Mouse (Mus musculus) midbrain, postnatal 0 days (tissue): ENCODE results near the gene Limd1. TPM values are rescaled to one million over a fixed set of nuclear protein-coding genes. Genes with fewer than 3 reads are reported as not detected.

Source experiments
- ATAC-seq: fragments of 200-750 bp; cut with Nextera tagmentation; 2 replicates; pipeline ENCODE4 v1.8.0; 2017; ENCODE audit warnings: moderate number of reproducible peaks, mild to moderate bottlenecking, moderate TSS enrichment, moderate library complexity; ENCODE audit not compliant: low FRiP score
- DNase-seq: peaks from one replicate; pipeline ENCODE4 v3.0.0-alpha.2; 2015; ENCODE audit warnings: low spot score
- H3K27ac ChIP-seq: fragments of 300-500 bp; sonication (generic); 2 replicates; pipeline ENCODE4 v1.5.1; 2014; ENCODE audit warnings: low read depth, mild to moderate bottlenecking, low read length, mixed read lengths
- H3K27me3 ChIP-seq: fragments of 300-500 bp; sonication (generic); 2 replicates; pipeline ENCODE4 v1.6.1; 2014; ENCODE audit warnings: low read length, control low read depth, mixed read lengths; ENCODE audit not compliant: insufficient read depth
- H3K36me3 ChIP-seq: fragments of 300-500 bp; sonication (generic); 2 replicates; pipeline ENCODE4 v1.6.1; 2014; ENCODE audit warnings: low read length, control low read depth, mixed read lengths; ENCODE audit not compliant: insufficient read depth
- H3K4me1 ChIP-seq: fragments of 300-500 bp; sonication (generic); 2 replicates; pipeline ENCODE4 v1.6.1; 2014; ENCODE audit warnings: mild to moderate bottlenecking, control low read depth, antibody characterized with exemption, low read length, mixed read lengths; ENCODE audit not compliant: insufficient read depth
- H3K4me2 ChIP-seq: fragments of 300-500 bp; sonication (generic); 2 replicates; pipeline ENCODE4 v1.6.1; 2014; ENCODE audit warnings: low read depth, mild to moderate bottlenecking, low read length, mixed read lengths; ENCODE audit not compliant: poor library complexity, severe bottlenecking
- H3K4me3 ChIP-seq: fragments of 300-500 bp; sonication (generic); 2 replicates; pipeline ENCODE4 v1.5.1; 2014; ENCODE audit warnings: low read depth, mild to moderate bottlenecking, low read length, moderate library complexity
- H3K9ac ChIP-seq: fragments of 300-500 bp; sonication (generic); replicated peaks from 2 replicates; pipeline ENCODE4 v1.6.1; 2014; ENCODE audit warnings: mild to moderate bottlenecking, low read length, moderate library complexity, mixed read lengths; ENCODE audit not compliant: poor library complexity, severe bottlenecking
- H3K9me3 ChIP-seq: fragments of 300-500 bp; sonication (generic); 2 replicates; pipeline ENCODE4 v1.6.1; 2016; ENCODE audit warnings: low read length, control low read depth
- CTCF ChIP-seq: IDR thresholded peaks from 2 replicates; pipeline ENCODE4 v1.5.1; 2016; ENCODE audit warnings: antibody characterized with exemption, mild to moderate bottlenecking
- WGBS: fragments of 180-500 bp; shearing (Covaris S2); extraction: QIAGEN DNeasy Blood & Tissue Kit; methylation state at CpG from one replicate; pipeline ENCODE4 v1.1.7; 2014; 5-methylcytosine and 5-hydroxymethylcytosine counted together
- polyA plus RNA-seq: library from polyadenylated mRNA; unstranded; fragments of >200 nt; fragmentation: Nextera tagmentation; extraction: Ambion mirVana; gene quantifications from 2 replicates; pipeline ENCODE4 v1.2.1, GENCODE M21; 2015
- total RNA-seq: library from RNA; depleted of rRNA; stranded (reverse); fragments of >200 nt; gene quantifications from 2 replicates; pipeline ENCODE4 v1.2.3, GENCODE M21; 2014

Limd1 gene
- total and polyA plus RNA-seq, 2 experiments from 2014 or later = 7.9 to 27.5 TPM

DNA sequence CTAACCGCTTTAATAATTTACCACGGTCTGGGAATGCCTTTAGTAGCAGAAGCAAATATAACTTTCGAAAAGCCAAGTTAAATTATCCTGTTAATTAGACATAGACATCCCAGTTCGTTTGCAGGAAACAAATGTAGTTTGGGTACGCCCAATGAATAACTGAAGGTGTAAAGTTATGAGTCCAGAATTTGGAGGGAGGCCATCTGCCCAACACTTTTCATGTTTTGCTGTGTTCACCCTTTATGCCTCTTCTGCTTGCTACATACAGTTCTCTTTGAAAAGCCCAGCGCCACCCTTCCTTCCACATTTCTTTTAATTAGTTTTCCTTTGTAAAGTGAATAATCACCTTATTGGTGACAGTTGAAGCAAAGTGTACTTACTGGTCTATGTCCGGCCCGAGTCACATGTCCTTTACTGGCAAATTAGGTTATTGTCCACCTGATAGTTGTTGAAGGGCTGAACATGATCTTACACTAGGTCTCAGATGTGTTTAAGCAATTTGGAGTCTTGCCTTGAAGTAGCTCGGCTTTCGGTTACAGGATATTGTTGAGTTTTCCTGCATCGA lies 52.1 kb downstream of the Limd1 start:
- ATAC-seq (no peak), DNase-seq (no peak)
- 42% methylated on average over 11 of the region's 11 CpGs for WGBS
- Histone ChIP-seq H3K4me2 (peak overlapping the region; percentile 68), H3K36me3 (peaks cover 3% of the 10 kb centered on the region; the same call in 1 of the 2 replicates), H3K27me3 (no peaks in the 10 kb centered on the region), H3K4me1 (peaks cover 10% of the 10 kb centered on the region), H3K27ac (no peak overlapping the region), H3K9me3 (no peaks in the 10 kb centered on the region), H3K9ac (peak overlapping the region; percentile 94), H3K4me3 (peak overlapping the region; percentile 98)
- no peak for TF ChIP-seq CTCF

DNA sequence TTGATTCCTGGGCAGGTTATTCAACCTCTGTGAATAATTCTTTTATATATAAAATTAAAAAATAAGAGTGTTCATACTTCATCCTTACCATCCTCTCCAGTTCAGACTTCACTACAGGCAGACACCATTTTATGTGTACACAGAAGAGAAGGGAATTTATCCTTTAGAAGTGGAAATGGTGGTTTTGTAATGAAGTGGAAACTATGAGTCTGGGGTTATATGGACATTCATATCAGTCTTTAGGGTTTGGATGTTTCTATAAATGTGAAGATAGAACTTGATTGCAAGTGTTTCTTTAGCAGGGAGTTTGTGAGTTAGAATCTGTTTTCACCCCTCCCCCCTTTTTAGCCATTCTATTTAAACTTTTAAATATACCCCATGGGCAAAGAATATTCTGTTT lies 52.7 kb downstream of the Limd1 start:
- Histone ChIP-seq H3K9ac (no peak overlapping the region), H3K4me3 (peak overlapping the region; percentile 98), H3K27me3 (no peaks in the 10 kb centered on the region), H3K4me2 (peak overlapping the region; percentile 68), H3K4me1 (peaks cover 10% of the 10 kb centered on the region), H3K36me3 (peaks cover 7% of the 10 kb centered on the region; the same call in 1 of the 2 replicates), H3K27ac (no peak overlapping the region), H3K9me3 (no peaks in the 10 kb centered on the region)
- DNase-seq (no peak), ATAC-seq (no peak)
- TF ChIP-seq CTCF = no peak

DNA sequence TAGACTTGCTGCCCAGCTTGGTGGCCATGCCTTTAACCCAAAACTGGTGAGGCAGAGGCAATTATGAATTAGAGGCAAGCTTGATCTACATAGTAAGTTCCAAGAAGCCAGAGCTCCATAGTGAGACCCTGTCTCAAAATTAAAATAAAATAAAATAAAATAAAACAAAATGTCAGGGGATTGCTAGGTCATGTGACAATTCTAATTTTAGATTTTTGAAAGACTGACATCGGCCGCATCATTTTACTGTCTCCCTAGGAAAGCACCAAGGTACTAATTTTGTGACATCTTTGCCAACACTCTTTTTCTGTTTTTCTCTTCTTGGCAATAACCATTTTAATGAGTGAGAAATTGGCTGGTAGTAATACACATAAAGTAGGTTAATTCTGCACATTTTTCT lies 58.1 kb downstream of the Limd1 start:
- no peak overlapping the region for H3K4me2 ChIP-seq
- 90% methylated on average over 2 of the region's 2 CpGs for WGBS
- no peak for TF ChIP-seq CTCF

DNA sequence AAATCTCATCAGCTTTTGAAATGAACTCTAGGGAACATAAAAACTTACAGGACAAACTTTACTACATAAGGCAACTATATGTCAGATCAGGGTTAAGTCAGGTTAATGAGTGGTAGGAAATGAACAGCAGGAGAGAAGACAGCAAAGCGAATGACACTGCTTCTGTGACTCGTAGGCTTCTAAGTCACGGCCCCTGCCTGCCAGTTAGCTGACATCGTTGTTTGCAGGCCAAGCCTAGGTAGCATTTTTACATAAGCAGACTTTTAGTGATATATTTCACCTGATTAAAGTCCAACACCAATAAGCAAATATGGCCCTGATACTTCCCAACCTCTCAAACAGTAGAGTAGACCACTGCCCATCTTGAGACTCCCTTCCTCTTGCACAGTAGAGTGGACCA lies 59.7 kb downstream of the Limd1 start:
- no peak for TF ChIP-seq CTCF
- DNase-seq (no peak), ATAC-seq (no peak)
- Histone ChIP-seq H3K9me3 (no peaks in the 10 kb centered on the region), H3K36me3 (peaks cover 7% of the 10 kb centered on the region; the same call in 1 of the 2 replicates), H3K9ac (no peak overlapping the region), H3K27ac (no peak overlapping the region), H3K27me3 (no peaks in the 10 kb centered on the region), H3K4me3 (no peak overlapping the region), H3K4me1 (0 out of 2 replicates have a peak, but pooled peaks cover 1% of the 10 kb centered on the region), H3K4me2 (no peak overlapping the region)
- WGBS = 66% methylated on average over 4 of the region's 4 CpGs

More for the DNA sequence above, 58.1 kb downstream of the Limd1 start:
- no peaks in the 10 kb centered on the region for H3K27me3 ChIP-seq
- H3K9me3 ChIP-seq = no peaks in the 10 kb centered on the region
- no peak overlapping the region for H3K27ac ChIP-seq
- H3K36me3 ChIP-seq = peaks cover 7% of the 10 kb centered on the region; the same call in 1 of the 2 replicates
- no peak for DNase-seq
- no peak for ATAC-seq
- H3K4me1 ChIP-seq = 0 out of 2 replicates have a peak, but pooled peaks cover 4% of the 10 kb centered on the region
- no peak overlapping the region for H3K9ac ChIP-seq
- no peak overlapping the region for H3K4me3 ChIP-seq

DNA sequence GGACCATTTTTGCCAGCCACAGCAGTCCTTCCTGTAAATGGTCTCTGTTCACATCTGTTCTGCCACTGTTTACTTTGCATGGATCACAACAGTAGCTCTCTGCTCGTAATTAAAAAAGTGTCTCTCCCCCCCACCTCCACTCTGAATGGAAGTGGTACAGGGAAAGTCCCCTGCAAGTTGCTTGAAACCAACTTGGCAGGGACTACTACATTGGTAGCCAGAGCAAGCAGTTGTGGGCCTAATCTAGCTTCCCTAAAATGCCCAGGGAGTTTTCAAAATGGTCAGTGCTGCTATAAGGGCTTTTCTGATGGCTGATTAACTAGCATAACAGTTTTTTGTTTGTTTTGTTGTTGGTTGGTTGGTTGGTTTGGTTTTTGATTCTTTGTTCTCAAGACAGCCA lies 60.6 kb downstream of the Limd1 start:
- no peaks in the 10 kb centered on the region for H3K4me1 ChIP-seq
- no peak for TF ChIP-seq CTCF
- no peak overlapping the region for H3K9ac ChIP-seq
- no peak overlapping the region for H3K27ac ChIP-seq
- WGBS = 54% methylated on average over 1 of the region's 1 CpGs
- no peak overlapping the region for H3K4me2 ChIP-seq
- ATAC-seq (no peak), DNase-seq (no peak)
- H3K4me3 ChIP-seq = no peak overlapping the region
- no peaks in the 10 kb centered on the region for H3K27me3 ChIP-seq
- H3K9me3 ChIP-seq = no peaks in the 10 kb centered on the region
- H3K36me3 ChIP-seq = peaks cover 9% of the 10 kb centered on the region; the same call in 1 of the 2 replicates

DNA sequence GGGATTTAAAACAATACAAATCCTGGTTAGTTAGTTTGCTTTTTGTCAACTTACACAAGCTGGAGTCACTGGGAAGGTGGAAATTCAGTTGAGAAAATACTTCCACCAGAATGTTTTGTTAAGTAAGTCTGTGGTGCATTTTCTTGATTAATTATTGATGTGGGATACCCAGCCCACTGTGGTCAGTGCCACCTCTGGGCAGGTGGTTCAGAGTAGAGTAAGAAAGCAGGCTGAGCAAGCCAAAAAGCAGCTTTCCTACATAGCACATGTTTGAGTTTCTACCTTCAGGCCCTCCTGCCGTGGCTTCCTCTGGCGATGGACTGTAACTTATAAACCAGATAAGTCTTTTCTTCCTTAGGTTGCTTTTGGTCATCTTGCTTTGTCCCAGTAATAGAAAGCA lies 61.3 kb downstream of the Limd1 start:
- 95% methylated on average over 2 of the region's 2 CpGs for WGBS
- Histone ChIP-seq H3K9me3 (no peaks in the 10 kb centered on the region), H3K27ac (no peak overlapping the region), H3K27me3 (no peaks in the 10 kb centered on the region), H3K9ac (no peak overlapping the region), H3K4me2 (no peak overlapping the region), H3K4me3 (no peak overlapping the region), H3K36me3 (peaks cover 9% of the 10 kb centered on the region; the same call in 1 of the 2 replicates), H3K4me1 (no peaks in the 10 kb centered on the region)
- ATAC-seq (no peak), DNase-seq (no peak)
- no peak for TF ChIP-seq CTCF
